Mouse (Mus musculus) small intestine, adult 2 months (tissue): ENCODE measurements around the gene Phc3. TPM values are rescaled to one million over a fixed set of nuclear protein-coding genes. Genes with fewer than 3 reads are reported as not detected.

Source experiments
- H3K27ac ChIP-seq: fragments of 200-500 bp; 2 replicates; pipeline ENCODE4 v1.5.1; 2012; ENCODE audit warnings: low read depth, low read length, control low read depth, inconsistent platforms; ENCODE audit not compliant: insufficient read depth
- H3K27me3 ChIP-seq: fragments of 200-500 bp; 2 replicates; pipeline ENCODE4 v1.6.1; 2012; ENCODE audit warnings: mild to moderate bottlenecking, moderate library complexity, low read length, inconsistent platforms; ENCODE audit not compliant: control insufficient read depth, insufficient read depth
- H3K36me3 ChIP-seq: fragments of 200-500 bp; 2 replicates; pipeline ENCODE4 v1.6.1; 2012; ENCODE audit warnings: mild to moderate bottlenecking, low read length, control low read depth, inconsistent platforms; ENCODE audit not compliant: control insufficient read depth, insufficient read depth
- H3K4me1 ChIP-seq: fragments of 200-500 bp; 2 replicates; pipeline ENCODE4 v1.6.1; 2012; ENCODE audit warnings: low read length, inconsistent platforms, mixed read lengths; ENCODE audit not compliant: control insufficient read depth, insufficient read depth, insufficient read length
- H3K4me3 ChIP-seq: fragments of 200-500 bp; 2 replicates; pipeline ENCODE4 v1.5.1; 2012; ENCODE audit warnings: low read depth, mild to moderate bottlenecking, control low read depth, inconsistent platforms, low read length, moderate library complexity
- CTCF ChIP-seq: fragments of 200-500 bp; IDR thresholded peaks from 2 replicates; pipeline ENCODE4 v1.5.1; 2012; ENCODE audit warnings: low read depth, mild to moderate bottlenecking, control low read depth, inconsistent platforms, low read length, moderate library complexity, mixed read lengths; ENCODE audit not compliant: insufficient replicate concordance, insufficient read length; ENCODE audit errors: extremely low read depth
- POLR2A ChIP-seq: fragments of 200-500 bp; IDR thresholded peaks from 2 replicates; pipeline ENCODE4 v1.6.1; 2012; ENCODE audit warnings: low read depth, mild to moderate bottlenecking, control low read depth, inconsistent platforms, low read length, moderate library complexity
- WGBS: fragments of 180-500 bp; shearing (Covaris S2); methylation state at CpG from one replicate; pipeline ENCODE4 v1.1.7; 2018; 5-methylcytosine and 5-hydroxymethylcytosine counted together
- polyA plus RNA-seq: library from polyadenylated mRNA; depleted of rRNA; stranded (reverse); fragments of >200 nt; gene quantifications from 2 replicates; pipeline ENCODE4 v1.2.3, GENCODE M21; 2012

Gene Phc3
- polyA plus RNA-seq, 1 experiment, result 21.8 TPM

- H3K36me3 ChIP-seq, result no peaks in the 10 kb centered on the region
- no peak overlapping the region for H3K27ac ChIP-seq
- TF ChIP-seq CTCF (no peak), POLR2A (no peak)
- WGBS, result 3% methylated on average over 6 of the region's 6 CpGs
- H3K4me1 ChIP-seq, result peaks cover 7% of the 10 kb centered on the region
- no peaks in the 10 kb centered on the region for H3K27me3 ChIP-seq
- H3K4me3 ChIP-seq, result peak overlapping the region; percentile 34
Observed at GRCm38 (mm10) chr3:30994859-30995258, 25.6 kb upstream of the Phc3 start.

GRCm38 (mm10) chr3:30993066-30993573 is 23.9 kb upstream of the Phc3 start:
- H3K36me3 ChIP-seq, result no peaks in the 10 kb centered on the region
- TF ChIP-seq CTCF (no peak), POLR2A (no peak)
- no peaks in the 10 kb centered on the region for H3K27me3 ChIP-seq
- H3K27ac ChIP-seq, result no peak overlapping the region
- no peak overlapping the region for H3K4me3 ChIP-seq
- no peaks in the 10 kb centered on the region for H3K4me1 ChIP-seq

DNA sequence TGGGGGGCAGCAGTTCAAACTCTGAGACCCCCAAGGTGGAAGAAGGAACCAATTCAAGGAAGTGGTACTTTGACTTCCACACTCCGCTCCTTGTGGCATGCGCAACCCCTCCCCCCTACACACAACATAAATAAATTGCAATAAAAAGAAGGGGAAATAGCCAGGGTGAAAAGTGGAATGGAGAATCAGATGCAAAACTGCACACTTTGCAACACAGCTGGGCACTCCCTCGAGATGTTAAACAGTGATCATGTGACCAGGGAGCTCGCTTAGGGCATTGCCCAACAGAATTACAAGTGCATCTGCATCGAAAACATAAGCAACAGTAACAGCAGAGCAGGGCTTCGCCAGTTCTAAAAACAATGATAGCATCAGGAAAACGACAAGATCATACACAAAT is 22.9 kb upstream of the Phc3 start:
- 66% methylated on average over 7 of the region's 7 CpGs for WGBS
- Histone ChIP-seq H3K36me3 (no peaks in the 10 kb centered on the region), H3K27me3 (no peaks in the 10 kb centered on the region), H3K27ac (no peak overlapping the region), H3K4me3 (no peak overlapping the region), H3K4me1 (peaks cover 6% of the 10 kb centered on the region; the same call in 1 of the 2 replicates)
- TF ChIP-seq POLR2A (no peak), CTCF (no peak)

DNA sequence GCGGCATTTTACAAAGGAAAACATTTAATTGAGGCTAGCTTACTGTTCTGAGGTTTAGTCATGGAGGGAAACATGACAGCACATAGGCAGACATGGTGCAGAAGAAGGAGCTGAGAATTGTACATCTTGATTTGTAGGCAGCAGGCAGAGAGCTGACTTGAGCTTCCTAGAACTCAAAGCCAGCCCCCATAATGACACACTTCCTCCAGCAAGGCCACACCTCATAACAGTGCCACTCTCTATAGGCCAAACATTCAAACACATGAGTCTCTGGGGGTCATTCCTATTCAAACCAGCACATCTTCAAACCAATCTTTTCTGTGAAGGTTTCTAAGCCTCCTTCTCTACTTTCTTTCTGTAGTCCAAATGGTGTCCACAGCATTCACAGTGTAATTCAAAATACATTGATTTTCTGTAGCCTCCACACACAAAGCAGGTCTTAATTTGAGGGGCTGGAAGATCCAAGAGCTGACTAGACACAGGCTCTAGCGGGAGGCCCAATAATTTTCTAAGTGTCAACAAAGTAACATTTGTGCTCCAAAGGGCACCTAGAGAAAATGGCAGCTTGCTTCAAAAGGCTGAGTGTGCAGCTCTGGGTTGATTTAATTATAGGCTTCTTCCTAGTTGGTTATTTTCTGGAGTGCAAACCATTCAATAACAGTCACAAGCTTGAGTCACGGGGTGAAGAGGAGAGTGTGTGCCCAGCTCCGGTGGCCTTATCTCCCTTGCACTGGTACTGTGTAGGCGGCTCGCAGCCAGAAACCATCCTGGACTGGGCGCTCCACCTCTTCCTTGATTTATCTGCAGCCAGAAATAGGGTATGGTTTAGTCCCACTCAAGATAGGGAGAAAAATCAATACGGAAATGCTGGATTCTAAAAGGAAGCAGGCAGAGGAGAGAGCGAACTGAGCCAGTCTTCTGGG is 18.4 kb upstream of the Phc3 start:
- WGBS, result 42% methylated on average over 9 of the region's 9 CpGs
- Histone ChIP-seq H3K36me3 (no peaks in the 10 kb centered on the region), H3K27me3 (no peaks in the 10 kb centered on the region), H3K4me1 (peaks cover 6% of the 10 kb centered on the region; the same call in 1 of the 2 replicates), H3K27ac (peak overlapping the region; percentile 49; the same call in 1 of the 2 replicates), H3K4me3 (no peak overlapping the region)
- TF ChIP-seq POLR2A, result no peak
- TF ChIP-seq CTCF, result no peak

GRCm38 (mm10) chr3:30982924-30983536 is 13.8 kb upstream of the Phc3 start:
- H3K4me1 ChIP-seq, result peaks cover 15% of the 10 kb centered on the region; the same call in 1 of the 2 replicates
- WGBS, result 79% methylated on average over 8 of the region's 8 CpGs
- TF ChIP-seq CTCF (no peak), POLR2A (no peak)
- H3K36me3 ChIP-seq, result no peaks in the 10 kb centered on the region
- no peak overlapping the region for H3K27ac ChIP-seq
- no peak overlapping the region for H3K4me3 ChIP-seq
- H3K27me3 ChIP-seq, result no peaks in the 10 kb centered on the region

- Histone ChIP-seq H3K4me3 (no peak overlapping the region), H3K27ac (peak overlapping the region; percentile 70), H3K27me3 (no peaks in the 10 kb centered on the region), H3K4me1 (peaks cover 13% of the 10 kb centered on the region; the same call in 1 of the 2 replicates), H3K36me3 (no peaks in the 10 kb centered on the region)
- 40% methylated on average over 5 of the region's 5 CpGs for WGBS
- TF ChIP-seq POLR2A (no peak), CTCF (no peak)
Observed at GRCm38 (mm10) chr3:30981616-30982380, 12.6 kb upstream of the Phc3 start.
